Mouse (Mus musculus) ES-E14 (cell line): Measurements from ENCODE around the gene Vcl.

Experiments
- CHD2 ChIP-seq: IDR thresholded peaks from 2 replicates; pipeline ENCODE4 v1.6.1; 2014; ENCODE audit warnings: mild to moderate bottlenecking, low read depth, low read length, inconsistent platforms
- HCFC1 ChIP-seq: IDR thresholded peaks from 2 replicates; pipeline ENCODE4 v1.6.1; 2012; ENCODE audit warnings: low read length, inconsistent platforms, borderline replicate concordance; ENCODE audit not compliant: insufficient read depth
- ZC3H11A ChIP-seq: IDR thresholded peaks from 2 replicates; pipeline ENCODE4 v1.6.1; 2012; ENCODE audit warnings: low read depth, mild to moderate bottlenecking, inconsistent platforms, low read length, borderline replicate concordance
- ZNF384 ChIP-seq: IDR thresholded peaks from 2 replicates; pipeline ENCODE4 v1.6.1; 2012; ENCODE audit warnings: low read depth, low read length, inconsistent platforms

DNA sequence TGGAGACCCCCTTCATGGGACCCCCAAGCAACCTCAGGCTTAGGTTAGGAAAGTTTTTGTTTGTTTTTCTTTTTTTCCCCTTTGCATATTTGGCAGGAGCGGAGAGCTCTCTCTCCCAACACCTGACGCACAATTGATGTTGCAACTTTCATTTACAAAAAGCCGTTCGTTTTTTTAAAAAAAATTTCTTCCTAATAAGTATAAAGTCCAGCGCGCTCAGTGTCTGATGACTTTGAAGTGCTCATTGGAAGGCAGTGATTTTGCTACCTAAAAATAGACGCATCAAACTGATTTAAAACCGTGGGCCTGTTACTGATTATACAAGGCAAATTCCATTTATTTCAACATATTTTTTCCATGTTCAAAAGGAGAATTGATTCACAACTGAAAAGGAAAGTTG, 124.0 kb downstream of the Vcl start:
- no peak for TF ChIP-seq ZNF384
- no peak for TF ChIP-seq HCFC1
- no peak for TF ChIP-seq CHD2
- no peak for TF ChIP-seq ZC3H11A
